Mouse (Mus musculus): ENCODE results near the gene Bcl7a.

The Bcl7a gene

GRCm38 (mm10) chr5:123416566-123417518, 73.2 kb downstream of the Bcl7a start:
- DNase-seq (ENCODE audit: low spot score): no peak

- no peak for DNase-seq (ENCODE audit: low spot score)
Observed at GRCm38 (mm10) chr5:123423885-123424284, 80.3 kb downstream of the Bcl7a start.

Data from left cerebral cortex, adult 11 months (tissue).